Comparison of ENCODE assay signal across 28 mouse cellular contexts in genomic region chr7:46746381-46746780, GRCm38 (mm10). TPM values are rescaled to one million over a fixed set of nuclear protein-coding genes. Genes with fewer than 3 reads are reported as not detected.
DNase-seq lines count a peak whose midpoint lies in the region; ATAC-seq lines count a peak whose summit lies in the region.
"Had no signal": no experiment of that assay in that cellular context is flagged by ENCODE, and none has a peak within 500 bp of the region (broad histone marks: within the 10 kb centered on the region; RNA-seq: fewer than 3 reads in every experiment).

No protein-coding gene starts in this region.

- intact Hi-C loops in heart, postnatal 36 days (cut with DNase I): no loop called here

- no peak overlapping the region for H3K27ac ChIP-seq in heart, embryonic 12.5 days (ENCODE audit: poor library complexity, severe bottlenecking)
- H3K27ac ChIP-seq in brown adipose tissue, adult 24 weeks (replicated peaks; ENCODE audit: low read depth, low read length): peak overlapping the region; percentile 44
- H3K27ac ChIP-seq: forebrain, embryonic 15.5 days; hindbrain, postnatal 0 days; limb, embryonic 10.5 days; liver, embryonic 14.5 days; midbrain, embryonic 15.5 days had no signal

- 85% methylated on average over 7 of the region's 7 CpGs for WGBS in heart, embryonic 12.5 days

- no peaks in the 10 kb centered on the region for H3K36me3 ChIP-seq in heart, embryonic 12.5 days
- H3K36me3 ChIP-seq: forebrain, embryonic 15.5 days; G1E; limb, embryonic 10.5 days; midbrain, embryonic 15.5 days had no signal

- H3K9me3 ChIP-seq in heart, embryonic 12.5 days (replicated peaks): no peaks in the 10 kb centered on the region
- H3K9me3 ChIP-seq: forebrain, embryonic 15.5 days; G1E; limb, embryonic 10.5 days; midbrain, embryonic 15.5 days had no signal

- DNase-seq in heart, adult 8-10 months (ENCODE audit: low spot score): peak; percentile 49
- DNase-seq in gastrocnemius, adult 8-10 months (ENCODE audit: low spot score in 2 of 2): peak; percentile 36 to 45
- peak; percentile 22 to 34 for DNase-seq in heart, postnatal 36 days
- no peak for DNase-seq in spleen, postnatal 14 days (ENCODE audit: low spot score in 2 of 2)
- DNase-seq in MN1 (ENCODE audit: low spot score): no peak
- DNase-seq: cerebellum, adult 18-20 months; kidney, adult 11 months; kidney, postnatal 10 days; thymus, adult 2 months had no signal

- 0 out of 2 replicates have a peak, but pooled peaks cover under 1% of the 10 kb centered on the region for H3K27me3 ChIP-seq in heart, embryonic 12.5 days (replicated peaks)
- H3K27me3 ChIP-seq: forebrain, embryonic 15.5 days; midbrain, embryonic 15.5 days had no signal

- H3K4me2 ChIP-seq in heart, embryonic 12.5 days: no peak overlapping the region
- H3K4me2 ChIP-seq: forebrain, embryonic 15.5 days; midbrain, embryonic 15.5 days had no signal

- no peak overlapping the region for H3K9ac ChIP-seq in heart, embryonic 12.5 days
- H3K9ac ChIP-seq: forebrain, embryonic 15.5 days; liver, embryonic 14.5 days; midbrain, embryonic 15.5 days had no signal

- H3K4me1 ChIP-seq in heart, embryonic 12.5 days (replicated peaks): peaks cover 3% of the 10 kb centered on the region; the same call in 1 of the 2 replicates
- H3K4me1 ChIP-seq in brown adipose tissue, adult 24 weeks (ENCODE audit: control insufficient read depth, insufficient read depth, insufficient read length, low read length): peaks cover 4% of the 10 kb centered on the region; the same call in 1 of the 2 replicates
- H3K4me1 ChIP-seq: forebrain, embryonic 15.5 days had no signal

- H3K4me3 ChIP-seq in heart, embryonic 12.5 days: no peak overlapping the region
- no peak overlapping the region for H3K4me3 ChIP-seq in brown adipose tissue, adult 24 weeks (ENCODE audit: insufficient read depth, low read depth, low read length)
- H3K4me3 ChIP-seq: erythroblast, embryonic 14.5 days; forebrain, embryonic 15.5 days; limb, embryonic 10.5 days; midbrain, embryonic 15.5 days had no signal

- ATAC-seq in heart, embryonic 12.5 days (ENCODE audit: insufficient number of reproducible peaks, low FRiP score): no peak
- ATAC-seq: CD4-positive, CD25-positive, alpha-beta regulatory T cell, adult 4 months; forebrain, embryonic 15.5 days; hindbrain, postnatal 0 days; midbrain, embryonic 15.5 days had no signal

RNA-seq across cellular contexts. Expression of gene Saa1, which starts 3.6 kb away (rescaled TPM):
- not detected for total RNA-seq in heart, adult 8-10 months (2022)
- polyA plus RNA-seq in heart, embryonic 12.5 days (2016; fragmentation: Nextera tagmentation; extraction: Ambion mirVana): not detected in 2 replicates
- not detected in 2 replicates for polyA plus RNA-seq in brown adipose tissue, adult 24 weeks (2012; ENCODE audit: insufficient read depth, insufficient read length, missing spikeins)
- total RNA-seq in gastrocnemius, adult 8-10 months (2022): not detected
- total RNA-seq in heart, postnatal 36 days (2021): not detected
- total RNA-seq: adrenal gland, adult 18-20 months; common myeloid progenitor, adult 5-6 weeks; G1E; hematopoietic stem cell, adult 5-6 weeks; hindbrain, postnatal 0 days; layer of hippocampus, adult 8-10 months; left cerebral cortex, adult 18-20 months; megakaryocyte progenitor cell, adult 5-6 weeks; neutrophil, adult 5-6 weeks had no signal
- polyA plus RNA-seq: CD4-positive, CD25-positive, alpha-beta regulatory T cell, adult 4 months; erythroblast, embryonic 14.5 days; forebrain, embryonic 15.5 days; G1E; liver, embryonic 14.5 days; small intestine, adult 2 months had no signal

RNA-seq across cellular contexts. Expression of gene Saa2, which starts 5.2 kb away (rescaled TPM):
- not detected for total RNA-seq in heart, adult 8-10 months (2022)
- polyA plus RNA-seq in heart, embryonic 12.5 days (2016; fragmentation: Nextera tagmentation; extraction: Ambion mirVana): not detected in 2 replicates
- not detected in 2 replicates for polyA plus RNA-seq in brown adipose tissue, adult 24 weeks (2012; ENCODE audit: insufficient read depth, insufficient read length, missing spikeins)
- total RNA-seq in gastrocnemius, adult 8-10 months (2022): not detected
- total RNA-seq in heart, postnatal 36 days (2021): not detected
- total RNA-seq: adrenal gland, adult 18-20 months; common myeloid progenitor, adult 5-6 weeks; G1E; hematopoietic stem cell, adult 5-6 weeks; layer of hippocampus, adult 8-10 months; left cerebral cortex, adult 18-20 months; megakaryocyte progenitor cell, adult 5-6 weeks; neutrophil, adult 5-6 weeks had no signal
- polyA plus RNA-seq: CD4-positive, CD25-positive, alpha-beta regulatory T cell, adult 4 months; erythroblast, embryonic 14.5 days; forebrain, embryonic 15.5 days; G1E; liver, embryonic 14.5 days; midbrain, embryonic 15.5 days; small intestine, adult 2 months had no signal

RNA-seq across cellular contexts. Expression of gene Saa4, which starts 14.0 kb away (rescaled TPM):
- not detected for total RNA-seq in heart, adult 8-10 months (2022)
- not detected in 2 replicates for polyA plus RNA-seq in heart, embryonic 12.5 days (2016; fragmentation: Nextera tagmentation; extraction: Ambion mirVana)
- 0.48 TPM in 1 of 2 replicates, not detected in the other for polyA plus RNA-seq in brown adipose tissue, adult 24 weeks (2012; ENCODE audit: insufficient read depth, insufficient read length, missing spikeins)
- total RNA-seq in gastrocnemius, adult 8-10 months (2022): not detected
- not detected for total RNA-seq in heart, postnatal 36 days (2021)
- total RNA-seq: adrenal gland, adult 18-20 months; common myeloid progenitor, adult 5-6 weeks; G1E; hematopoietic stem cell, adult 5-6 weeks; hindbrain, postnatal 0 days; layer of hippocampus, adult 8-10 months; left cerebral cortex, adult 18-20 months; megakaryocyte progenitor cell, adult 5-6 weeks; neutrophil, adult 5-6 weeks had no signal
- polyA plus RNA-seq: CD4-positive, CD25-positive, alpha-beta regulatory T cell, adult 4 months; embryonic facial prominence, embryonic 11.5 days; erythroblast, embryonic 14.5 days; forebrain, embryonic 15.5 days; G1E; hindbrain, postnatal 0 days; limb, embryonic 10.5 days; midbrain, embryonic 15.5 days; small intestine, adult 2 months had no signal

RNA-seq across cellular contexts. Expression of gene Saa3, which starts 30.9 kb away (rescaled TPM):
- total RNA-seq in heart, adult 8-10 months (2022): 1 to 10 TPM in 2 of 4 experiments, under 1 TPM in 1, not detected in 1; 0.63 to 9.2 (median 2.1) TPM
- polyA plus RNA-seq in heart, embryonic 12.5 days (2016; fragmentation: Nextera tagmentation; extraction: Ambion mirVana): 0.20 TPM in 1 of 2 replicates, not detected in the other
- polyA plus RNA-seq in brown adipose tissue, adult 24 weeks (2012; ENCODE audit: insufficient read depth, insufficient read length, missing spikeins): 3.2 TPM in 1 of 2 replicates, not detected in the other
- total RNA-seq in gastrocnemius, adult 8-10 months (2022): not detected
- 1 to 10 TPM; 1.4 to 1.8 TPM for total RNA-seq in heart, postnatal 36 days (2021)
- total RNA-seq: common myeloid progenitor, adult 5-6 weeks; hematopoietic stem cell, adult 5-6 weeks; hindbrain, postnatal 0 days; layer of hippocampus, adult 8-10 months; left cerebral cortex, adult 18-20 months; neutrophil, adult 5-6 weeks had no signal
- polyA plus RNA-seq: CD4-positive, CD25-positive, alpha-beta regulatory T cell, adult 4 months; embryonic facial prominence, embryonic 11.5 days; erythroblast, embryonic 14.5 days; forebrain, embryonic 15.5 days; G1E; limb, embryonic 10.5 days had no signal

RNA-seq across cellular contexts. Expression of gene Saal1, which starts 35.9 kb away (rescaled TPM):
- total RNA-seq in heart, adult 8-10 months (2022): 1 to 10 TPM; 3.6 to 4.5 (median 3.9) TPM
- 16.2 and 16.5 TPM in 2 replicates for polyA plus RNA-seq in heart, embryonic 12.5 days (2016; fragmentation: Nextera tagmentation; extraction: Ambion mirVana)
- 3.2 and 4.4 TPM in 2 replicates for polyA plus RNA-seq in brown adipose tissue, adult 24 weeks (2012; ENCODE audit: insufficient read depth, insufficient read length, missing spikeins)
- 1 to 10 TPM; 2.5 to 3.7 (median 3.4) TPM for total RNA-seq in gastrocnemius, adult 8-10 months (2022)
- total RNA-seq in heart, postnatal 36 days (2021): 1 to 10 TPM; 3.8 to 4.3 TPM

Comparison
In these comparisons a context has a peak if more than half of its experiments do, and no peak if none do; other contexts are left out.
1. DNase-seq: peak in heart, adult 8-10 months (single experiment), gastrocnemius, adult 8-10 months (2 of 2) and heart, postnatal 36 days (2 of 2); none in spleen, postnatal 14 days (0 of 2) and MN1 (single experiment).